Mouse (Mus musculus) frontal cortex, adult 2 months (tissue): ENCODE measurements around the gene Ddx58. TPM values are rescaled to one million over a fixed set of nuclear protein-coding genes. Genes with fewer than 3 reads are reported as not detected.

Experiments used
- polyA plus RNA-seq: library from polyadenylated mRNA; depleted of rRNA; stranded (reverse); fragments of >200 nt; gene quantifications from 2 replicates; pipeline ENCODE4 v1.2.3, GENCODE M21; 2012; rRNA removed

The Ddx58 gene
- polyA plus RNA-seq, 1 experiment = 5.8 TPM

Other genes with a start within 250 kb of the Ddx58 start
- 24.9 and 27.0 TPM in 2 replicates for gene Aco1, start 96.7 kb downstream of the Ddx58 start, polyA plus RNA-seq
- gene Smim27, start 29.8 kb upstream of the Ddx58 start, polyA plus RNA-seq = 6.1 and 6.9 TPM in 2 replicates
- 11.1 and 12.3 TPM in 2 replicates for gene Topors, start 30.0 kb upstream of the Ddx58 start, polyA plus RNA-seq
- gene Ndufb6, start 39.6 kb upstream of the Ddx58 start, polyA plus RNA-seq = 164 and 166 TPM in 2 replicates
- gene Tmem215, start 232.4 kb upstream of the Ddx58 start, polyA plus RNA-seq = 3.3 and 6.8 TPM in 2 replicates